Mouse (Mus musculus): ENCODE data around the gene Olfr150. TPM values are rescaled to one million over a fixed set of nuclear protein-coding genes. Genes with fewer than 3 reads are reported as not detected.

Olfr150 gene
- not detected for total RNA-seq (2023)

DNA sequence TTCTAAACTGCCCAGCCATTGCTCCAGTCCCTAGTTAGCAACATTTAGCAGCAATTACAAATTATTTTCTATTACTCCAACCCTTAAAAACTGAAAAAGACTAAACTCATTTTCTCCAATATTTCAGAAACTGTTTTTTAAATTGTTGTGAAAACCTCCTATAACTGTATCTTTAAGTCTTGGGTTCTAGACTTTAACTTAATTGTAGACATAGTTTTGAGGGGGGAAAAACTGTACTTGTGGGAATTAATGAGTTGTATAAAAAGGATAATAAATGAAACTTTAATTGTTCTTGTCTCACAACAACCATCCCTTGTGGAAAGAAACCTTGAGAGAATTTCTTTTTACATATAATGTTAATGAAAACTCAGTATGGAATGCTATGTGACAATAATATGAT lies at the start of gene Olfr150:
TSS of gene Olfr150 (plus strand) at position 301 of the 400 bp plus-strand sequence.

GRCm38 (mm10) chr9:39707017-39707416 lies 23.8 kb upstream of the Olfr150 start, which contains the start of gene Olfr149:
Gene Olfr149, minus strand, starts transcription at chr9:39707117.

GRCm38 (mm10) chr9:39711053-39711452 lies 19.7 kb upstream of the Olfr150 start, which contains the start of gene Olfr965:
Gene Olfr965, plus strand, starts transcription at chr9:39711353.

DNA sequence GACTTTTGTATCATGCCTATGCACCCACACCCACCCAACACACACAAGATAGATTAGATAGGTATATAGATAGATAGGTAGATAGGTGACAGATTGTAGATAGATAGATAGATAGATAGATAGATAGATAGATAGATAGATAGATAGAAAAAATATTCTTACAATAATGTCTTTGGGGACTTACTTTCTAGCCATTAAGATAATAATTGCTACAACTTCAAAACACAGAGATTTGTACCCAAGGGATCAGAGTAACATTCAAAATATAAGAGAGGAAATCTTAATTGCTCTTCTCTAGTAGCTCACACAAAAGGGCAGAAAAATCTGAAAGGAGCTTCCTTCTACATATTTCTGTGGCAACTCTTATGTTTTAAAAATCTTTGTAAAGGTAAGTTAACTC lies 15.2 kb downstream of the Olfr150 start, which contains the start of gene Olfr967:
TSS of gene Olfr967 (plus strand) at position 301 of the 400 bp plus-strand sequence.

DNA sequence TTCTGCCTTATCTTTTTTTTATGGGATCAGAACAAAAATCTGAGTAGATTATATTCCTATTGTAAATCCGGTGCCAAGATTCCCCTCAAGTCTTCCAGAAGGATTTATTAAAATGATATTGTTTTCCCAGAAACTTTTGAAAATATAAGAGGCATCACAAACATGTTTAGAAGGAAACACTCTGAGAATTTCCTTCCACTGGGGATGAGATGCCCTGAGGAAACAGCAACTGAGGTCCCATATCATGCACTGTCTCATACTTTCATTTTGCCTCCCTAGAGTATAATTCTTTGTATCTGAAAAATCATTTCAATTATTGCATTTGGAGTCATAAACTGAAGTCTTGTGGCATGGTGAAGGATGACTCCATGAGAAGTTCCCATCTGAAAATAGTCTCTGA lies 52.4 kb downstream of the Olfr150 start, which contains the start of gene Olfr968:
TSS of gene Olfr968 (minus strand) at position 101 of the 400 bp plus-strand sequence.

Other genes with a start within 250 kb of the Olfr150 start
- gene Olfr44, start 237.0 kb upstream of the Olfr150 start, total RNA-seq (2023) = not detected
- gene Olfr957, start 215.2 kb upstream of the Olfr150 start, total RNA-seq (2023) = not detected
- not detected for gene Olfr958, start 176.9 kb upstream of the Olfr150 start, total RNA-seq (2023)
- not detected for gene Olfr959, start 155.4 kb upstream of the Olfr150 start, total RNA-seq (2023)
- not detected for gene AW551984, start 126.6 kb upstream of the Olfr150 start, total RNA-seq (2023)
- not detected for gene Olfr148, start 120.3 kb upstream of the Olfr150 start, total RNA-seq (2023)
- gene Olfr960, start 109.6 kb upstream of the Olfr150 start, total RNA-seq (2023) = not detected
- gene Olfr961, start 85.9 kb upstream of the Olfr150 start, total RNA-seq (2023) = not detected
- not detected for gene Olfr963, start 63.8 kb upstream of the Olfr150 start, total RNA-seq (2023)
- gene Olfr149, start 23.9 kb upstream of the Olfr150 start, total RNA-seq (2023) = not detected
- not detected for gene Olfr965, start 19.6 kb upstream of the Olfr150 start, total RNA-seq (2023)
- not detected for gene Olfr967, start 15.3 kb downstream of the Olfr150 start, total RNA-seq (2023)
- gene Olfr968, start 52.3 kb downstream of the Olfr150 start, total RNA-seq (2023) = not detected
- not detected for gene Olfr969, start 60.0 kb downstream of the Olfr150 start, total RNA-seq (2023)
- not detected for gene Olfr970, start 77.9 kb downstream of the Olfr150 start, total RNA-seq (2023)
- not detected for gene Olfr971, start 105.9 kb downstream of the Olfr150 start, total RNA-seq (2023)
- gene Olfr972, start 135.4 kb downstream of the Olfr150 start, total RNA-seq (2023) = not detected
- gene Olfr229, start 176.4 kb downstream of the Olfr150 start, total RNA-seq (2023) = not detected
- gene Olfr974, start 206.5 kb downstream of the Olfr150 start, total RNA-seq (2023) = not detected
- gene Olfr975, start 221.1 kb downstream of the Olfr150 start, total RNA-seq (2023) = not detected
- not detected for gene Olfr976, start 230.2 kb downstream of the Olfr150 start, total RNA-seq (2023)

All from B cell, adult 67 days (primary cell).